Mouse (Mus musculus): ENCODE measurements around the gene Nedd9.
"Not testable (repeated sequence)": the region's sequence is repeated elsewhere in the genome, so short reads cannot be mapped to it uniquely, and the experiment has no call there.

The Nedd9 gene

DNA sequence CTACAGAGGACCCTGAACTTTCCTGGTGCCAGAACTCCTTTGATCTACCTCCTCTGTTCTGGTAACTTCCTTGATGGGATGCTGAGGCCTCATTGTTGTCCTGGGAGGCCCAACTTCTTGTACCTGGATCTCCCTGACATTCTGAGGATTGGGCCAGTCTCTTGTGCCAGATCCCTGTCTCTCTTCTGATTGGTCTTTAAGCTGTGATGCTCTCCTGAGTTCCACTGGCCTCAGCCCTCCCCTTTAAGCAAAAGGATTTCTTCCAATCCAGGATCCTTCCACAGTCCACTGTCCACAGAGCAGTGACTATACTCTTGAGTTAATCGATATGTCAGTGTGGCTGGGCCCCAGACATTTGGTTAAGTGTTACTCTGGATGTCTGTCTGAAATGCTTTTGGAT lies 112.3 kb downstream of the Nedd9 start:
- in situ Hi-C loops (cut with MboI, MseI) = loop anchor here (5.0 kb wide), 1 partner anchor 102 kb away; no protein-coding TSS in a partner anchor

DNA sequence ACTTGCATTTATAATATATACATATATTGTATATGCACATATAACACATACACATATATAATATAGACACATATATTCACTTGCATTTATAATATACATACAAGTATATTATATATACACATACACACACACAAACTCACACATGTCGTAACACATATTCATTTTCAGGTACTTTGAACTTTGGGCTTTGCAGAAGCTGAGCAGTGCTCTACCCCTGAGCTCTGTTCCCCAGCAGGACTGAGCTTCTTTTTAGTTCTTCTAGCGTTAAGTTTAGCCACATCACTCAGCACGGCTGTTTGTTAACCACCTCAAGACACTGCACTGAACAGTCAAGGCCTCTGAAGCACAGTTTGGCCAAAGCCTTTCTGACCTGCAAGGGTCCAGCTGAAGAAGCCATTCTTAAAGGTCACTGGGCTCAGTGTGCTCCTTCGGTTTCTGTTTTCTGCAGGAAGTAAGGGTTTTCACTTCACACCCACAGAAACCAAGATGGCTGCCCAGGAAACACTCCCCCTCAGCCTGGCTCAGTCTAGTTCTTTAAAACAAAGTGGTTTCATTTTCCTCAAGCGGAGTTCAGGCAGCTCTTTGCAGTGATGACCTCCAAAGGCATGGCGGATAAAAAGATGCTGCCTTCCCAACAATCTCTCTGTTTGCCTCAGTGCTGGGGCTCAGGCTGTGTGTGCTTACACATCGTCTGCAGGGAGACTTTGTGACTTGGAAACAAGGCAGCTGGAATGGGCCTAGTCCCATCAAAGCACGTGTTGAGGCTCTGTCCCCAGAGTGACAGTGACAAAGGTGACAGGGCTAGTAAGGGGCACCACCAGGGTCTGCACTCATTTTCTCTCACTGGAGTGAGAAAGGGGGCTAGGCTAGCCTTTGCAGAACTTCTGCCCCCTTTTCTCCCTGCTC lies 114.4 kb downstream of the Nedd9 start:
- in situ Hi-C loops (cut with MboI, MseI) = loop anchor here (5.0 kb wide), 1 partner anchor 104 kb away; no protein-coding TSS in a partner anchor

DNA sequence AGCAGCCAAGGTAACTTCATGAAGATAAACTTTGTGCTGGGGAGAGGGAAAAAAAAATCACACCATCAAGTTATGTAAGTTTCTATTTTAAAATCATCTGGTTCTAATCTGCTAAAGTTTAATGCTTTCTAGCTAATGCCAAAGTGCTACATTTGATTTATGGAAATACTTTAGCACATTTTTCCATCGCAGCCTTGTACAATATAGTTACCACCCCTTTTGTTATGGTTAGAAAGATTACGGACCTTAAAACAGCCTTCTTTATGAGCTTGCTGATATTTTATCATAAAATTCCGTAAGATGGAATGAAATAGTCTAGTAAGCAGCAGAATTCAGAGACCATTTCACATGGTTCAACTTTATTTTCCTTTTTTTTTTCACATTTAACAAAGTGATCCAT lies 115.6 kb downstream of the Nedd9 start:
- in situ Hi-C loops (cut with MboI, MseI) = loop anchor here (5.0 kb wide), 1 partner anchor 106 kb away; no protein-coding TSS in a partner anchor

DNA sequence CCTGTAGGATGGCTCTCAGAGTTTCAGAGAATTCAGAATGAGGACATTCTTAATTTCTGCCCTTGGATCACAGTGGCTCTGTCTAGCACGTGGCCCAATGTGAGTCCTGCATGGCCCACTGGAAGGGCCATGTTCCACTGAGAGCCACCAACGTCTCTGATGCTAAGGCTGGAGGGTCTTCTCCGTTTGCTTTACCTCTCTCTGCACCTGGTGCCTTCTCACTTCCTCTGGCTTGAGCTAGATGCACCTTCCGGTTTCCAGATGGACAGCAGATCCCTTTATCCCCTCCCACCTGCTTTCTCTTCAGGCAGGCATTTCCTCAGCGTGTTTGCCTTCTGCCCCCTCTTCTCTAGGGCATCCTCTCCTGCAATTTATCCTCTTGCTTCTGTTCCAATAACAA lies 118.5 kb downstream of the Nedd9 start:
- in situ Hi-C loops (cut with MboI, MseI) = no loop called here

DNA sequence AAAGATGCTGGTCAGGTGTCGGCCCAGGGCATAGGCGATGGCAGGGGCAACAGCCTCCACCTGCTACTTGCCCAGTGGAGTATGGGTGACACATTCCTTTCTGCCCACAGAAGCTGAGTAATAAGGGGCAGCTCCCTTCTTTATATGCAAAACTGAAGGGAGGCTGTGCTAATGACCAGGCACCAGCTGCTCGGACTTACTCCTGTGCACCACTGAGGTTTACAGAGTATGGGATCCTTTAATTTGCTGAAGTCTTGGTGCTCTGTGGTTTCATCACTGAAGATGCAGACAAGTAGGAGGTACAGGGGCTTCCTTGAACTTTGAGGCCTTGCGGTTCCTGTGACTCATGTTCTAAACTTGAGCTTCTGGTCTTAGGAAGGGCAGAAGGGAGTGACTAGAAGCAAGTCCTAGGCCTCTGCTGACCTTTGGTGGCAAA lies 120.0 kb downstream of the Nedd9 start:
- in situ Hi-C loops (cut with MboI, MseI) = no loop called here

GRCm38 (mm10) chr13:41366609-41367008 lies 120.6 kb downstream of the Nedd9 start:
- in situ Hi-C loops (cut with MboI, MseI) = not testable (repeated sequence)

- in situ Hi-C loops (cut with MboI, MseI) = loop anchor here (5.0 kb wide), 1 partner anchor 728 kb away; no protein-coding TSS in a partner anchor
Observed at GRCm38 (mm10) chr13:41364273-41364672, 122.9 kb downstream of the Nedd9 start.

GRCm38 (mm10) chr13:41362909-41363308 lies 124.3 kb downstream of the Nedd9 start:
- in situ Hi-C loops (cut with MboI, MseI) = loop anchor here (5.0 kb wide), 1 partner anchor 729 kb away; no protein-coding TSS in a partner anchor

DNA sequence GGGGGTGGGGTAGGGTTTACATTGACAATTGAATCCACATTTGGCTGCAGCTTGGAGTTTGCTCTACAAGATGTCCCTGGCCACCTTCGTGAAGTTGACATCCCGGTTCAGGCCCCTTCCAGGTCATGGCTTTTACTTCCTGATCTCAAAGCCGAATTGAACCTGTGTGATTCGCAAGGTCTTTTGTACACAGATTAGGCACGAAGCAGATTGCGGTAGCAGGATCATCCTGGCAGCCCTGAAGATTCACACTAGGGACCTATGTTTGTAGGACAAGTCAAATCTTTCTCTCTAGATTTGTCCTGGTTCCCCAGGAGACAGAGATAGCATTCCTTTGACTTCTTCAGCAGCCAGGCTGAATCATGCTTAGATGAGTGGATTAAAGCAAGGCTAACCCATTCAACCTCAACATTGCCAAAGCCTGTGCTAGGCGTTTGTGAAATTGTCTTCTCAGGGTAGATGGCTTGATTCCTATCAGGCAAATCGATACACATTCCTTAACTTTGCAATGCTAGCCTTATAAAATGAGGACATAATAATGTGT lies 126.8 kb downstream of the Nedd9 start:
- in situ Hi-C loops (cut with MboI, MseI) = loop anchor here (5.0 kb wide), 1 partner anchor 732 kb away; no protein-coding TSS in a partner anchor

DNA sequence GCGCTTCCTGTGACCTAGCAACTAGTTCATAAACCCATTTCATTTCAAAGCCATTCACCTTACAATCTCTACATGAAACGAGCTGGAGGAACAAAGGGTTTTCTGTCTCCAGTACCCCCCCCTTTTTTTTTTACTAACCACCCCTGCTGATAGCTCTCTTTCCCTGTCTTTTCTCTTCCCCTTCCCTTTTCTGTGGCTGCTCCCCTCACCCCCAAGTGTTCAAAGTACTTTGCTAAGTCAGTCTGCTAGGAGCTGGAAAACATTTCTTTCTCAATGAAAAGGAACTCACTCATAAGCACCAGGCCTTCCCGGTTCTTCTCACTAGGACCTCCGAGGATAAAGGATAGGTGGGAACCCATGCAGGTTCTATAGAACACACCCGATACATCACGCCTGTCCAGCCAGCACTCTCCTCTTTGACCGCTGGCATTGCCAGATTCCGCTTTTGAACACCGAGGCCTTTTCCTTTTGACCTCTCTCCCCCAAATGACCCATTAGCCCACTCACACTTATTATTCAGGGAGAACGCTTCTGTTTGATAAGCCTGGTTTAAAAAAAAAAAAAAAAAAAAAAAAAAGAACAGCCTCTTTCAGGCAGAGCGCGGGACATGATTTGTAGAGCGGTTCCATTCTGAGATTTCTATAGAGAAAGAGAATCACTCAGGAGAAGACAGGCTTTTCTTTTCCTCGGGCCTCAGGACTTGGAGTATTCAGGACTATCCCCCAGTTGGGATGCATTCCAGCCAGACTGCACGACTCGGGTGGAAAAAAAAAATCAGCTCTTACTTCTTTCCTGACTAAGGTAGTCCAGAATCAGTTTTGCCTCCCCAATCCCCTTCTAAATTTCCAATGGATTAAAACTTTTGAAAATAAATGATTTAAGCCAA lies 127.6 kb downstream of the Nedd9 start:
- in situ Hi-C loops (cut with MboI, MseI) = loop anchor here (5.0 kb wide), 1 partner anchor 733 kb away; no protein-coding TSS in a partner anchor

- in situ Hi-C loops (cut with MboI, MseI) = no loop called here
Observed at GRCm38 (mm10) chr13:41358480-41359180, 128.5 kb downstream of the Nedd9 start.

GRCm38 (mm10) chr13:41358009-41358408 lies 129.2 kb downstream of the Nedd9 start:
- in situ Hi-C loops (cut with MboI, MseI) = no loop called here

GRCm38 (mm10) chr13:41357586-41357985 lies 129.6 kb downstream of the Nedd9 start:
- in situ Hi-C loops (cut with MboI, MseI) = no loop called here

DNA sequence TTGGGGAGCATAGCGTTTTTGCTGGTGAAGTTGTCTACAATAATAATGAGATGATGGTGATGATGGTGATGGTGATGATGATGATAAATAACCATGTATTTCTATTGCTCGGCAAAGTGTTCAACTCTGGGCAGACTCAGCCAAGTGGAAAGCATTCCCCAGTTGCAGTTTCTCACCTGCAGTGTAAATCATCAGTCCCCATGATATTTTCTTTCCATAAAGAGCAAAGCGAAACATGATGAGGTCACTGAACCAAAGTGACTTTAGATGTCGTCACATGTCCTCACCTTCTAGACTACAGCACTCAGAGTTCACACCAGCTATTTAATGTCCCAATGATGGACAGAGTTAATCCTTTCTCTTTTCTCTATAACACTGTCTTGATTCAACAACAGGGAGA lies 130.0 kb downstream of the Nedd9 start:
- in situ Hi-C loops (cut with MboI, MseI) = no loop called here

- in situ Hi-C loops (cut with MboI, MseI) = no loop called here
Observed at GRCm38 (mm10) chr13:41355552-41355951, 131.6 kb downstream of the Nedd9 start.

DNA sequence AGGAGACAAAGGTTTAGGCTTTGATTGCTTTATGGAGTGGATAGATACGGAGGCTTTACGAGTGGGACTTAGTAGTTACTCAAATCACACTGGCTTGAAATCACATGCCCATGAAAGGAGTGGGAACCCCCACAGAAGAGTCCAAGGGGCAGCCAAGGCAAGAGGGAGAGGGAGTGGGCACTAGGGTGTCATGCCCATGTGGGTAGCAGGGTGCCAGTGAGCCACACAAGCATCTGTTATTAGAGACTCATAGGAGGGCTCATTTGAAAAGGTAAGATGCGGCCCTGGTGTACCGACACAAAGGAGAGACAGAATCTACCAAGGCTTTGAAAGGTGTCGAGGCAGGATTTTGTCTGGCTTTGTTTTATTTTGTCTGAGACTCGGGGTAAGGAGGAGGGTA lies 132.6 kb downstream of the Nedd9 start:
- in situ Hi-C loops (cut with MboI, MseI) = no loop called here

- in situ Hi-C loops (cut with MboI, MseI) = no loop called here
Observed at GRCm38 (mm10) chr13:41353676-41354075, 133.5 kb downstream of the Nedd9 start.

- in situ Hi-C loops (cut with MboI, MseI) = no loop called here
Observed at GRCm38 (mm10) chr13:41352352-41352751, 134.8 kb downstream of the Nedd9 start.

GRCm38 (mm10) chr13:41350589-41350988 lies 136.6 kb downstream of the Nedd9 start:
- in situ Hi-C loops (cut with MboI, MseI) = no loop called here

GRCm38 (mm10) chr13:41349770-41350169 lies 137.4 kb downstream of the Nedd9 start:
- in situ Hi-C loops (cut with MboI, MseI) = no loop called here

GRCm38 (mm10) chr13:41345756-41346155 lies 141.4 kb downstream of the Nedd9 start:
- in situ Hi-C loops (cut with MboI, MseI) = no loop called here
